Mouse (Mus musculus): ENCODE measurements around the gene Mrps21.
"Not testable (repeated sequence)": the region's sequence is repeated elsewhere in the genome, so short reads cannot be mapped to it uniquely, and the experiment has no call there.

The Mrps21 gene

GRCm38 (mm10) chr3:95871392-95871867 is at the start of gene Mrps21:
Gene Mrps21 (minus strand): TSS chr3:95871519.
- in situ Hi-C loops (cut with MboI), result no loop called here

- in situ Hi-C loops (cut with MboI), result not testable (repeated sequence)
Observed at GRCm38 (mm10) chr3:95920532-95920931, 49.2 kb upstream of the Mrps21 start.

- in situ Hi-C loops (cut with MboI), result no loop called here
Observed at GRCm38 (mm10) chr3:95916760-95917159, 45.4 kb upstream of the Mrps21 start.

- in situ Hi-C loops (cut with MboI), result no loop called here
Observed at GRCm38 (mm10) chr3:95914706-95915105, 43.4 kb upstream of the Mrps21 start.

GRCm38 (mm10) chr3:95907613-95908012 is 36.3 kb upstream of the Mrps21 start:
- in situ Hi-C loops (cut with MboI), result no loop called here

- in situ Hi-C loops (cut with MboI), result no loop called here
Observed at GRCm38 (mm10) chr3:95906860-95907259, 35.5 kb upstream of the Mrps21 start.

- in situ Hi-C loops (cut with MboI), result no loop called here
Observed at GRCm38 (mm10) chr3:95905940-95906492, 34.7 kb upstream of the Mrps21 start.

GRCm38 (mm10) chr3:95905146-95905939 is 34.0 kb upstream of the Mrps21 start:
- in situ Hi-C loops (cut with MboI), result no loop called here

- in situ Hi-C loops (cut with MboI), result no loop called here
Observed at GRCm38 (mm10) chr3:95904568-95904967, 33.2 kb upstream of the Mrps21 start, which contains the start of gene Car14. Gene Car14 (minus strand): TSS chr3:95904691.

GRCm38 (mm10) chr3:95903753-95904502 is 32.6 kb upstream of the Mrps21 start:
- in situ Hi-C loops (cut with MboI), result no loop called here

GRCm38 (mm10) chr3:95902643-95903042 is 31.3 kb upstream of the Mrps21 start:
- in situ Hi-C loops (cut with MboI), result no loop called here

GRCm38 (mm10) chr3:95902373-95902625 is 31.0 kb upstream of the Mrps21 start:
- in situ Hi-C loops (cut with MboI), result no loop called here

- in situ Hi-C loops (cut with MboI), result no loop called here
Observed at GRCm38 (mm10) chr3:95901616-95902372, 30.5 kb upstream of the Mrps21 start.

- in situ Hi-C loops (cut with MboI), result no loop called here
Observed at GRCm38 (mm10) chr3:95899800-95900524, 28.6 kb upstream of the Mrps21 start.

GRCm38 (mm10) chr3:95895501-95895900 is 24.2 kb upstream of the Mrps21 start:
- in situ Hi-C loops (cut with MboI), result not testable (repeated sequence)

GRCm38 (mm10) chr3:95894317-95895160 is 23.2 kb upstream of the Mrps21 start:
- in situ Hi-C loops (cut with MboI), result no loop called here

GRCm38 (mm10) chr3:95893606-95894316 is 22.4 kb upstream of the Mrps21 start, which contains the start of gene Aph1a:
Gene Aph1a (plus strand): TSS chr3:95893969.
- in situ Hi-C loops (cut with MboI), result not testable (repeated sequence)

- in situ Hi-C loops (cut with MboI), result no loop called here
Observed at GRCm38 (mm10) chr3:95893126-95893525, 21.8 kb upstream of the Mrps21 start.

All from mature B cell (primary cell).